Mouse (Mus musculus): Measurements from ENCODE around the gene Spata31d1a. TPM values are rescaled to one million over a fixed set of nuclear protein-coding genes. Genes with fewer than 3 reads are reported as not detected.
"Not testable (repeated sequence)": the region's sequence is repeated elsewhere in the genome, so short reads cannot be mapped to it uniquely, and the experiment has no call there.

Gene Spata31d1a
- polyA plus RNA-seq (2016; fragmentation: Nextera tagmentation; extraction: Ambion mirVana) = 0.05 TPM in 2 replicates

- no peaks in the 10 kb centered on the region for H3K36me3 ChIP-seq
- no peak for ATAC-seq (ENCODE audit: low FRiP score, low read depth)
- H3K4me3 ChIP-seq = no peak within 1 kb of the TSS
- H3K27ac ChIP-seq (replicated peaks) = no peak within 1 kb of the TSS
- H3K4me1 ChIP-seq = no peaks in the 10 kb centered on the region
- no peaks in the 10 kb centered on the region for H3K9me3 ChIP-seq
- 90% methylated on average over 15 of the region's 15 CpGs for WGBS
- 0 out of 2 replicates have a peak, but pooled peaks cover 7% of the 10 kb centered on the region for H3K27me3 ChIP-seq
- no peak within 1 kb of the TSS for H3K4me2 ChIP-seq (replicated peaks)
- no peak within 1 kb of the TSS for H3K9ac ChIP-seq (replicated peaks)
Observed at GRCm38 (mm10) chr13:59710230-59710629, at the start of gene Spata31d1a. Spata31d1a (minus strand) TSS chr13:59710330.

GRCm38 (mm10) chr13:59756906-59757305 is 46.8 kb upstream of the Spata31d1a start:
- H3K36me3 ChIP-seq = peaks cover 53% of the 10 kb centered on the region

GRCm38 (mm10) chr13:59750310-59750709 is 40.2 kb upstream of the Spata31d1a start:
- WGBS = 89% methylated on average over 12 of the region's 12 CpGs
- no peak overlapping the region for H3K9ac ChIP-seq (replicated peaks)
- no peaks in the 10 kb centered on the region for H3K27me3 ChIP-seq
- H3K27ac ChIP-seq (replicated peaks) = no peak overlapping the region
- no peaks in the 10 kb centered on the region for H3K4me1 ChIP-seq
- no peaks in the 10 kb centered on the region for H3K9me3 ChIP-seq
- no peak for ATAC-seq (ENCODE audit: low FRiP score, low read depth)
- H3K4me3 ChIP-seq = no peak overlapping the region
- H3K36me3 ChIP-seq = peaks cover 9% of the 10 kb centered on the region
- no peak overlapping the region for H3K4me2 ChIP-seq (replicated peaks)

More at GRCm38 (mm10) chr13:59756906-59757305, 46.8 kb upstream of the Spata31d1a start:
- H3K9me3 ChIP-seq = no peaks in the 10 kb centered on the region
- no peak overlapping the region for H3K4me2 ChIP-seq (replicated peaks)
- no peaks in the 10 kb centered on the region for H3K4me1 ChIP-seq
- 97% methylated on average over 7 of the region's 7 CpGs for WGBS
- no peak for ATAC-seq (ENCODE audit: low FRiP score, low read depth)
- no peak overlapping the region for H3K9ac ChIP-seq (replicated peaks)
- H3K27me3 ChIP-seq = no peaks in the 10 kb centered on the region
- no peak overlapping the region for H3K27ac ChIP-seq (replicated peaks)
- no peak overlapping the region for H3K4me3 ChIP-seq

GRCm38 (mm10) chr13:59746711-59747110 is 36.6 kb upstream of the Spata31d1a start, which contains the start of gene 1700014D04Rik:
1700014D04Rik (minus strand) TSS chr13:59746752.
- ATAC-seq (ENCODE audit: low FRiP score, low read depth) = no peak
- Histone ChIP-seq H3K27me3 (no peaks in the 10 kb centered on the region), H3K4me3 (no peak within 1 kb of the TSS), H3K4me2 (replicated peaks) (no peak within 1 kb of the TSS), H3K27ac (replicated peaks) (no peak within 1 kb of the TSS), H3K36me3 (no peaks in the 10 kb centered on the region), H3K4me1 (no peaks in the 10 kb centered on the region), H3K9me3 (no peaks in the 10 kb centered on the region), H3K9ac (replicated peaks) (0 out of 2 replicates have a peak within 1 kb of the TSS, but pooled peaks have one; percentile 31)
- 86% methylated on average over 9 of the region's 9 CpGs for WGBS

GRCm38 (mm10) chr13:59746164-59746563 is 36.0 kb upstream of the Spata31d1a start:
- Histone ChIP-seq H3K4me1 (no peaks in the 10 kb centered on the region), H3K27me3 (no peaks in the 10 kb centered on the region), H3K4me3 (no peak overlapping the region), H3K36me3 (no peaks in the 10 kb centered on the region), H3K27ac (replicated peaks) (no peak overlapping the region), H3K4me2 (replicated peaks) (no peak overlapping the region), H3K9me3 (no peaks in the 10 kb centered on the region), H3K9ac (replicated peaks) (no peak overlapping the region)
- WGBS = 63% methylated on average over 5 of the region's 6 CpGs
- ATAC-seq (ENCODE audit: low FRiP score, low read depth) = no peak

GRCm38 (mm10) chr13:59745462-59745861 is 35.3 kb upstream of the Spata31d1a start:
- Histone ChIP-seq H3K9me3 (no peaks in the 10 kb centered on the region), H3K4me3 (no peak overlapping the region), H3K27ac (replicated peaks) (no peak overlapping the region), H3K4me1 (no peaks in the 10 kb centered on the region), H3K4me2 (replicated peaks) (no peak overlapping the region), H3K27me3 (no peaks in the 10 kb centered on the region), H3K36me3 (no peaks in the 10 kb centered on the region), H3K9ac (replicated peaks) (no peak overlapping the region)
- ATAC-seq (ENCODE audit: low FRiP score, low read depth) = no peak
- WGBS = 88% methylated on average over 6 of the region's 6 CpGs

GRCm38 (mm10) chr13:59741697-59742096 is 31.6 kb upstream of the Spata31d1a start:
- H3K27me3 ChIP-seq = no peaks in the 10 kb centered on the region
- no peak overlapping the region for H3K9ac ChIP-seq (replicated peaks)
- H3K27ac ChIP-seq (replicated peaks) = no peak overlapping the region
- H3K4me3 ChIP-seq = no peak overlapping the region
- ATAC-seq (ENCODE audit: low FRiP score, low read depth) = no peak
- no peak overlapping the region for H3K4me2 ChIP-seq (replicated peaks)
- WGBS = 78% methylated on average over 10 of the region's 10 CpGs
- no peaks in the 10 kb centered on the region for H3K4me1 ChIP-seq
- no peaks in the 10 kb centered on the region for H3K9me3 ChIP-seq
- no peaks in the 10 kb centered on the region for H3K36me3 ChIP-seq

GRCm38 (mm10) chr13:59741096-59741495 is 31.0 kb upstream of the Spata31d1a start:
- Histone ChIP-seq H3K27ac (replicated peaks) (no peak overlapping the region), H3K4me1 (no peaks in the 10 kb centered on the region), H3K27me3 (no peaks in the 10 kb centered on the region), H3K36me3 (no peaks in the 10 kb centered on the region), H3K9ac (replicated peaks) (no peak overlapping the region), H3K4me2 (replicated peaks) (no peak overlapping the region), H3K9me3 (no peaks in the 10 kb centered on the region), H3K4me3 (no peak overlapping the region)
- no peak for ATAC-seq (ENCODE audit: low FRiP score, low read depth)
- 91% methylated on average over 11 of the region's 11 CpGs for WGBS

GRCm38 (mm10) chr13:59739397-59739796 is 29.3 kb upstream of the Spata31d1a start:
- Histone ChIP-seq H3K9me3 (no peaks in the 10 kb centered on the region), H3K27me3 (no peaks in the 10 kb centered on the region), H3K9ac (replicated peaks) (no peak overlapping the region), H3K36me3 (no peaks in the 10 kb centered on the region), H3K4me3 (no peak overlapping the region), H3K4me2 (replicated peaks) (no peak overlapping the region), H3K4me1 (no peaks in the 10 kb centered on the region), H3K27ac (replicated peaks) (no peak overlapping the region)
- WGBS = 92% methylated on average over 4 of the region's 4 CpGs
- no peak for ATAC-seq (ENCODE audit: low FRiP score, low read depth)

GRCm38 (mm10) chr13:59738455-59738854 is 28.3 kb upstream of the Spata31d1a start:
- no peak overlapping the region for H3K27ac ChIP-seq (replicated peaks)
- H3K9me3 ChIP-seq = no peaks in the 10 kb centered on the region
- H3K4me1 ChIP-seq = no peaks in the 10 kb centered on the region
- WGBS = 78% methylated on average over 2 of the region's 2 CpGs
- H3K36me3 ChIP-seq = no peaks in the 10 kb centered on the region
- H3K4me3 ChIP-seq = no peak overlapping the region
- no peaks in the 10 kb centered on the region for H3K27me3 ChIP-seq
- H3K9ac ChIP-seq (replicated peaks) = no peak overlapping the region
- no peak for ATAC-seq (ENCODE audit: low FRiP score, low read depth)
- no peak overlapping the region for H3K4me2 ChIP-seq (replicated peaks)

- H3K4me1 ChIP-seq = no peaks in the 10 kb centered on the region
- H3K9ac ChIP-seq (replicated peaks) = no peak overlapping the region
- no peaks in the 10 kb centered on the region for H3K36me3 ChIP-seq
- H3K27me3 ChIP-seq = no peaks in the 10 kb centered on the region
- WGBS = 25% methylated on average over 3 of the region's 3 CpGs
- H3K9me3 ChIP-seq = no peaks in the 10 kb centered on the region
- no peak overlapping the region for H3K27ac ChIP-seq (replicated peaks)
- ATAC-seq (ENCODE audit: low FRiP score, low read depth) = no peak
- H3K4me2 ChIP-seq (replicated peaks) = no peak overlapping the region
- H3K4me3 ChIP-seq = no peak overlapping the region
Observed at GRCm38 (mm10) chr13:59735190-59735589, 25.1 kb upstream of the Spata31d1a start.

GRCm38 (mm10) chr13:59734347-59734746 is 24.2 kb upstream of the Spata31d1a start:
- not testable (repeated sequence) for H3K4me2 ChIP-seq (replicated peaks); H3K27ac ChIP-seq (replicated peaks); H3K27me3 ChIP-seq; H3K4me3 ChIP-seq; H3K9me3 ChIP-seq; ATAC-seq (ENCODE audit: low FRiP score, low read depth); H3K4me1 ChIP-seq; H3K36me3 ChIP-seq; H3K9ac ChIP-seq (replicated peaks)
- 31% methylated on average over 6 of the region's 6 CpGs for WGBS

- no peaks in the 10 kb centered on the region for H3K36me3 ChIP-seq
- no peak overlapping the region for H3K27ac ChIP-seq (replicated peaks)
- H3K9ac ChIP-seq (replicated peaks) = no peak overlapping the region
- H3K4me2 ChIP-seq (replicated peaks) = no peak overlapping the region
- no peaks in the 10 kb centered on the region for H3K9me3 ChIP-seq
- H3K27me3 ChIP-seq = no peaks in the 10 kb centered on the region
- no peak for ATAC-seq (ENCODE audit: low FRiP score, low read depth)
- WGBS = 83% methylated on average over 4 of the region's 4 CpGs
- H3K4me1 ChIP-seq = no peaks in the 10 kb centered on the region
- no peak overlapping the region for H3K4me3 ChIP-seq
Observed at GRCm38 (mm10) chr13:59733936-59734335, 23.8 kb upstream of the Spata31d1a start.

Data from midbrain, embryonic 12.5 days (tissue).